Mouse (Mus musculus): ENCODE data around the gene Nup85. TPM values are rescaled to one million over a fixed set of nuclear protein-coding genes. Genes with fewer than 3 reads are reported as not detected.

The Nup85 gene
- total and polyA plus RNA-seq, 3 experiments: 362 to 370 TPM; not detected in 1

GRCm38 (mm10) chr11:115603476-115604303 is 39.5 kb downstream of the Nup85 start, which contains the start of the genes Mrps7 and Gga3 (continued):
- TF ChIP-seq UBTF (IDR thresholded peaks at IDR 0.05; ENCODE audit: borderline replicate concordance, insufficient read depth, low read depth, low read length): peak; percentile 83; the same call in 1 of the 2 replicates
- TF ChIP-seq TBP (IDR thresholded peaks at IDR 0.05; ENCODE audit: low read depth, low read length): peak; percentile 94
- TF ChIP-seq POLR2A (IDR thresholded peaks at IDR 0.05; ENCODE audit: control insufficient read depth in 1 of 2, insufficient read depth in 1 of 2, low read depth in 1 of 2, low read length in 2 of 2, poor library complexity in 1 of 2): peak; percentile 90 to 91
- TF ChIP-seq TCF12 (IDR thresholded peaks at IDR 0.05; ENCODE audit: low read depth, low read length): peak; percentile 92
- TF ChIP-seq POLR2AphosphoS5 (IDR thresholded peaks at IDR 0.05; ENCODE audit: borderline replicate concordance, low read depth, low read length): no peak
- TF ChIP-seq USF2 (IDR thresholded peaks at IDR 0.05; ENCODE audit: borderline replicate concordance in 1 of 2, insufficient read depth in 1 of 2, low read depth in 1 of 2, low read length in 2 of 2): no peak
- TF ChIP-seq GABPA (IDR thresholded peaks at IDR 0.05; ENCODE audit: low read depth, low read length): no peak
- TF ChIP-seq MYC (IDR thresholded peaks at IDR 0.05; ENCODE audit: low read depth, low read length): peak; percentile 45; the same call in 1 of the 2 replicates
- TF ChIP-seq ZMIZ1 (IDR thresholded peaks at IDR 0.05; ENCODE audit: low read depth, low read length): peak; percentile 91
- peak; percentile 69; the same call in 1 of the 2 replicates for TF ChIP-seq ELF1 (IDR thresholded peaks at IDR 0.05; ENCODE audit: low read depth, low read length)
- TF ChIP-seq GATA1 (IDR thresholded peaks at IDR 0.05; ENCODE audit: low read depth, low read length): no peak
- no peak; the same call in 1 of the 2 replicates for TF ChIP-seq KAT2A (conservative IDR thresholded peaks at IDR 0.05; ENCODE audit: low read depth, low read length)
- TF ChIP-seq MAZ (IDR thresholded peaks at IDR 0.05; ENCODE audit: low read depth, low read length): peak; percentile 78; the same call in 1 of the 2 replicates
- 0 out of 2 replicates have a peak, but pooled peaks have one; percentile 20 for TF ChIP-seq ETS1 (IDR thresholded peaks at IDR 0.05; ENCODE audit: low read depth, low read length)

DNA sequence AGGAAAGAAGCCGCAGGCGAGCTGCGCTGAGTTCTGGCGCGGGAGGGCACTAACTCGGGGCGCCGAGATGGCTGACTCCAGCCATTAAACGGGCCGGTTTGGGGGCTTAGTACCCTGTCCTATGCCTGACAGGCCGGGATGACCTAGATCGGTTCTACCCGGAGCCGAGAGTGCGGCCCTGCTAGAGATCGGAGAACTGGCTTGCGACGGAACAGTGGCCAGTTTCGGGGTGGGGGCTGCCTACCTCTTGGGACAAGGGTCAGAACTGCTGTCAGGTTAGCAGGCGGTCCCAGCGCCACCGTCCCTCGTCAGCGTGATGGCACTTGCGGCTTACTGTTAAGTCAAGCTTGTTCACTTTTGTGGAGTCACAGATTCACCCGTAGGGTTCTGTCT is 40.1 kb downstream of the Nup85 start:
- H3K27me3 ChIP-seq (ENCODE audit: control insufficient read depth in 1 of 2, insufficient read depth in 2 of 2, low read length in 2 of 2): no peaks in the 10 kb centered on the region
- H3K36me3 ChIP-seq (ENCODE audit: control insufficient read depth in 1 of 2, insufficient read depth in 2 of 2, low read length in 2 of 2): peaks cover 5 to 30% of the 10 kb centered on the region in 2 experiments
- peak overlapping the region; percentile 83 for H3K9ac ChIP-seq (ENCODE audit: control insufficient read depth, low read depth, low read length, poor library complexity, severe bottlenecking)
- H3K4me1 ChIP-seq (ENCODE audit: control insufficient read depth in 1 of 2, insufficient read depth in 2 of 2, low read length in 2 of 2): peaks cover 9 to 39% of the 10 kb centered on the region in 2 experiments
- TF ChIP-seq SIN3A (IDR thresholded peaks at IDR 0.05; ENCODE audit: low read length) (no peak), ZC3H11A (IDR thresholded peaks at IDR 0.05; ENCODE audit: low read depth, low read length) (no peak), MAX (IDR thresholded peaks at IDR 0.05; ENCODE audit: low read length) (no peak), USF2 (IDR thresholded peaks at IDR 0.05; ENCODE audit: borderline replicate concordance in 1 of 2, insufficient read depth in 1 of 2, low read depth in 1 of 2, low read length in 2 of 2) (no peak), GABPA (IDR thresholded peaks at IDR 0.05; ENCODE audit: low read depth, low read length) (no peak), ZMIZ1 (IDR thresholded peaks at IDR 0.05; ENCODE audit: low read depth, low read length) (no peak)
- no peaks in the 10 kb centered on the region for H3K9me3 ChIP-seq (replicated peaks; ENCODE audit: insufficient read depth, low read length)
- peak; percentile 68 for DNase-seq (ENCODE audit: low read depth, low spot score)
- peak overlapping the region; percentile 75 to 84 for H3K4me3 ChIP-seq (ENCODE audit: control insufficient read depth in 1 of 2, insufficient read depth in 1 of 2, low read depth in 2 of 2, low read length in 2 of 2)
- H3K27ac ChIP-seq (ENCODE audit: control insufficient read depth, low read depth, low read length): peak overlapping the region; percentile 87
- peaks cover 66% of the 10 kb centered on the region for H3K79me2 ChIP-seq (ENCODE audit: control insufficient read depth, insufficient read depth, low read length, poor library complexity)
